Mouse (Mus musculus): ENCODE results near the gene Iqcf1. TPM values are rescaled to one million over a fixed set of nuclear protein-coding genes. Genes with fewer than 3 reads are reported as not detected.
A peak's percentile ranks its signal among the peaks of the same experiment; 100 is the strongest.

The Iqcf1 gene
- not detected in 2 replicates for polyA plus RNA-seq (2015; fragmentation: Nextera tagmentation; extraction: Ambion mirVana)

DNA sequence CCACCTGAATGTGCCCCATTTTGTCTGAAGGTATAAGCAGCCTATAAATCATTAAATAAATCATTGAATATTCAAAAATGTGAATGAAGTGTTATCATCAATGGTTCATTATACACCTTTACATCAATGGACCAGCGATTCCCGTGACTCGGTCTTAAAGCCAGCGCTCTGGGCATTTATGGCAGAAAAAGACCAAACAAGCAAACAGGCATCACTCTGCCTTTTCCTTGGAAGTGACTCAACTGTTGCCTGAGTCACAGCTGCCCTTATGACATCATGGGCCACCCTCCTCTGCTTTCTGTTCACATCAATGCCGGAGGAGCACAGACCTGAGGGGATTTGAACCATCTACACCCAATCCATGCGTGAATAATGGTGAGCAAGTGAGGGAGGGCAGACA lies at the start of gene Iqcf1:
Iqcf1 (plus strand) TSS at position 301 of the 400 bp plus-strand sequence.
- Histone ChIP-seq H3K9ac (no peak within 1 kb of the TSS), H3K36me3 (no peaks in the 10 kb centered on the region), H3K4me2 (no peak within 1 kb of the TSS), H3K4me1 (replicated peaks) (no peaks in the 10 kb centered on the region), H3K4me3 (no peak within 1 kb of the TSS), H3K9me3 (no peaks in the 10 kb centered on the region), H3K27ac (no peak within 1 kb of the TSS), H3K27me3 (0 out of 2 replicates have a peak, but pooled peaks cover 2% of the 10 kb centered on the region)
- 94% methylated on average over 6 of the region's 6 CpGs for WGBS
- no peak for ATAC-seq (ENCODE audit: low FRiP score)

DNA sequence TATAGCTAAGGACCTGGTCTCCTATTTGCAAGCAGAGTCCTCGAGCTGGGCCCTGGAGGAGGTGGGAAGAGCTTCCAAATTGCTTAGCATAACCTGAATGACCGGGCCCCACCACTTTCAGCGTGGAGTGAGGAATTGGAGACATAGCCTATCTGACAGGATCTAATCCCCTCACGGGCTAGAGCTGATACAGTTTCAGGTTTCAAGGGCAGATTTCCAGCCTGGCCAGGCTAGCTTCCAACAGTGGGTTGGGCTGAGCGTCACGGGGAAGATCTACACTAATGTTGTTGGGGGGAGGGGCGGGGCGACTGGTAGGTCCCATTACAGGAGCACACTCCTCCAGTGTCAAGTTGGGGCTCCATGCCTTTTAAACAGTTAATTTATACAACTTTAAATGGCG lies 49.1 kb upstream of the Iqcf1 start:
- Histone ChIP-seq H3K4me3 (no peak overlapping the region), H3K27me3 (0 out of 2 replicates have a peak, but pooled peaks cover 3% of the 10 kb centered on the region), H3K9ac (no peak overlapping the region), H3K4me2 (no peak overlapping the region; the same call in 1 of the 2 replicates), H3K27ac (no peak overlapping the region), H3K36me3 (no peaks in the 10 kb centered on the region), H3K4me1 (replicated peaks) (peaks cover 77% of the 10 kb centered on the region), H3K9me3 (no peaks in the 10 kb centered on the region)
- no peak for ATAC-seq (ENCODE audit: low FRiP score)
- 34% methylated on average over 9 of the region's 9 CpGs for WGBS

DNA sequence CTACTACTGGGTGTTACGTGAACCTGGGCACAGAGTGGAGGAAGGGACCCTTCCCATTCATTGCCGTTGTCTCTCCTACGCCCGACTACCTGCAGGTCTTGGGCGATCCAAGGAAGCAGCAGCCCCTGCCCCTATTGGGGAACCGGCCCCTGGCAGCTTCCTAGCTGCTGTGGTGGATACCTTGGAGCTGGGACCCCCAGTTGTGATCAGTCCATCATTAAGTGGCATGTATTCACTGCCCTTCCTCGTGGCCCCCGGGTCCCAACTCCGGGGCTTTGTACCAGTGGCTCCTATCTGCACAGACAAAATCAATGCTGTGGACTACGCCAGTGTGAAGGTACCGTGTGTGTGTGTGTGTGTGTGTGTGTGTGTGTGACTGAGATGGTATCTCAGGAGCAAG lies 48.5 kb upstream of the Iqcf1 start:
- no peak overlapping the region for H3K9ac ChIP-seq
- H3K4me2 ChIP-seq, result no peak overlapping the region
- no peaks in the 10 kb centered on the region for H3K9me3 ChIP-seq
- H3K27ac ChIP-seq, result no peak overlapping the region
- no peaks in the 10 kb centered on the region for H3K36me3 ChIP-seq
- no peak overlapping the region for H3K4me3 ChIP-seq
- peaks cover 77% of the 10 kb centered on the region for H3K4me1 ChIP-seq (replicated peaks)
- 74% methylated on average over 11 of the region's 11 CpGs for WGBS
- H3K27me3 ChIP-seq, result 0 out of 2 replicates have a peak, but pooled peaks cover 3% of the 10 kb centered on the region
- ATAC-seq (ENCODE audit: low FRiP score), result no peak

- H3K9me3 ChIP-seq, result no peaks in the 10 kb centered on the region
- WGBS, result 60% methylated on average over 2 of the region's 2 CpGs
- 0 out of 2 replicates have a peak, but pooled peaks cover 2% of the 10 kb centered on the region for H3K36me3 ChIP-seq
- no peak overlapping the region for H3K27ac ChIP-seq
- no peak overlapping the region for H3K4me2 ChIP-seq
- H3K4me1 ChIP-seq (replicated peaks), result peaks cover 77% of the 10 kb centered on the region
- H3K9ac ChIP-seq, result no peak overlapping the region; the same call in 1 of the 2 replicates
- 0 out of 2 replicates have a peak, but pooled peaks cover 3% of the 10 kb centered on the region for H3K27me3 ChIP-seq
- ATAC-seq (ENCODE audit: low FRiP score), result no peak
- H3K4me3 ChIP-seq, result no peak overlapping the region
Observed at GRCm38 (mm10) chr9:106451899-106452298, 47.9 kb upstream of the Iqcf1 start.

- Histone ChIP-seq H3K36me3 (0 out of 2 replicates have a peak, but pooled peaks cover 3% of the 10 kb centered on the region), H3K9ac (peak overlapping the region; percentile 94), H3K27ac (peak overlapping the region; percentile 97), H3K4me1 (replicated peaks) (peaks cover 79% of the 10 kb centered on the region), H3K4me2 (peak overlapping the region; percentile 100), H3K27me3 (0 out of 2 replicates have a peak, but pooled peaks cover 3% of the 10 kb centered on the region), H3K9me3 (no peaks in the 10 kb centered on the region), H3K4me3 (peak overlapping the region; percentile 79)
- no peak for ATAC-seq (ENCODE audit: low FRiP score)
- 24% methylated on average over 6 of the region's 6 CpGs for WGBS
Observed at GRCm38 (mm10) chr9:106452351-106452750, 47.4 kb upstream of the Iqcf1 start.

- peaks cover 80% of the 10 kb centered on the region for H3K4me1 ChIP-seq (replicated peaks)
Observed at GRCm38 (mm10) chr9:106452821-106453220, 46.9 kb upstream of the Iqcf1 start.

GRCm38 (mm10) chr9:106453271-106454070 lies 46.3 kb upstream of the Iqcf1 start, which contains the start of gene Pcbp4:
Pcbp4 (plus strand) TSS chr9:106453291.
- Histone ChIP-seq H3K27ac (peak within 1 kb of the TSS; percentile 97), H3K4me1 (replicated peaks) (peaks cover 80% of the 10 kb centered on the region)
- peak; percentile 69 for ATAC-seq (ENCODE audit: low FRiP score)

More at GRCm38 (mm10) chr9:106452821-106453220, 46.9 kb upstream of the Iqcf1 start:
- H3K4me3 ChIP-seq, result peak overlapping the region; percentile 79
- peak overlapping the region; percentile 100 for H3K4me2 ChIP-seq
- H3K9ac ChIP-seq, result peak overlapping the region; percentile 94
- ATAC-seq (ENCODE audit: low FRiP score), result no peak
- peak overlapping the region; percentile 97 for H3K27ac ChIP-seq
- H3K36me3 ChIP-seq, result 0 out of 2 replicates have a peak, but pooled peaks cover 4% of the 10 kb centered on the region
- 0 out of 2 replicates have a peak, but pooled peaks cover 3% of the 10 kb centered on the region for H3K27me3 ChIP-seq
- H3K9me3 ChIP-seq, result no peaks in the 10 kb centered on the region
- 6% methylated on average over 7 of the region's 7 CpGs for WGBS

DNA sequence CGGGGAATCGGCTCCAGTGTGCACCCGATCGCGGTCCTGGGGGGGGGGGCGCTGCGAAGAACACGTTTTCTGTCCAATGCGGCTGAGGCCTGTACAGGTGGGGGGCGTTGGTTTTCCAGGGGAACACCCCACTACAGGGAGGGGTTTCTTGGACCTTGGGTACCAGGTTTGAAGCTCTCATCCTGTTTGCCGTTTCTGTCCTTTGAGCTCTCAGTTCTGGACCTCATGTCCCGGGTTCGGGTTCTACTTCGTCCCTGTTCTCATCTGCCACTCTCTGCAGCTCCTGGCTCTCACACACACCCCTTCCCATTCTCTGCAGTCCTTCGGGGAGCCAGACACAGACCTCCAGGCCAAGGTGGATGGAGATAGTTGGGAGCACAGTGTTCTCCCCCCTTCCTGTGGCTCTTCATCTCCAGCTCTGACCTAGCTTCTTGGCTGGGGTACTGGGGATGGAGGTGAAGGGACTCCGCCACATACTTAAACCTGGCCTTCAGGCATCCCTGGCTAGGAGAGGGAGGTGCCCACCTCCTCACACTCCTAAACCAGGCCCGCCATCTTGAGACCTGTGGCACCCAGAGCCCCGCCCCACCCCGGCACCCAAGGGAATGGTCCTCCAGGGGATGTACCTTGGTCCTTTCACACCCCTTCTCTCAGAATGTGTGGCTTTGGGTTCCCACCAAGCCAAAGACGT lies 45.6 kb upstream of the Iqcf1 start:
- Histone ChIP-seq H3K27ac (peak overlapping the region; percentile 97), H3K27me3 (0 out of 2 replicates have a peak, but pooled peaks cover 3% of the 10 kb centered on the region), H3K4me1 (replicated peaks) (peaks cover 80% of the 10 kb centered on the region), H3K4me3 (peak overlapping the region; percentile 79), H3K9ac (peak overlapping the region; percentile 94), H3K4me2 (peak overlapping the region; percentile 100), H3K9me3 (no peaks in the 10 kb centered on the region), H3K36me3 (0 out of 2 replicates have a peak, but pooled peaks cover 8% of the 10 kb centered on the region)
- peak; percentile 15 for ATAC-seq (ENCODE audit: low FRiP score)
- WGBS, result under 1% methylated on average over 15 of the region's 20 CpGs

More at GRCm38 (mm10) chr9:106453271-106454070, 46.3 kb upstream of the Iqcf1 start, which contains the start of gene Pcbp4:
- Histone ChIP-seq H3K4me3 (peak within 1 kb of the TSS; percentile 79), H3K9ac (peak within 1 kb of the TSS; percentile 94), H3K27me3 (0 out of 2 replicates have a peak, but pooled peaks cover 3% of the 10 kb centered on the region), H3K36me3 (0 out of 2 replicates have a peak, but pooled peaks cover 8% of the 10 kb centered on the region), H3K4me2 (peak within 1 kb of the TSS; percentile 100), H3K9me3 (no peaks in the 10 kb centered on the region)
- WGBS, result under 1% methylated on average over 53 of the region's 74 CpGs

DNA sequence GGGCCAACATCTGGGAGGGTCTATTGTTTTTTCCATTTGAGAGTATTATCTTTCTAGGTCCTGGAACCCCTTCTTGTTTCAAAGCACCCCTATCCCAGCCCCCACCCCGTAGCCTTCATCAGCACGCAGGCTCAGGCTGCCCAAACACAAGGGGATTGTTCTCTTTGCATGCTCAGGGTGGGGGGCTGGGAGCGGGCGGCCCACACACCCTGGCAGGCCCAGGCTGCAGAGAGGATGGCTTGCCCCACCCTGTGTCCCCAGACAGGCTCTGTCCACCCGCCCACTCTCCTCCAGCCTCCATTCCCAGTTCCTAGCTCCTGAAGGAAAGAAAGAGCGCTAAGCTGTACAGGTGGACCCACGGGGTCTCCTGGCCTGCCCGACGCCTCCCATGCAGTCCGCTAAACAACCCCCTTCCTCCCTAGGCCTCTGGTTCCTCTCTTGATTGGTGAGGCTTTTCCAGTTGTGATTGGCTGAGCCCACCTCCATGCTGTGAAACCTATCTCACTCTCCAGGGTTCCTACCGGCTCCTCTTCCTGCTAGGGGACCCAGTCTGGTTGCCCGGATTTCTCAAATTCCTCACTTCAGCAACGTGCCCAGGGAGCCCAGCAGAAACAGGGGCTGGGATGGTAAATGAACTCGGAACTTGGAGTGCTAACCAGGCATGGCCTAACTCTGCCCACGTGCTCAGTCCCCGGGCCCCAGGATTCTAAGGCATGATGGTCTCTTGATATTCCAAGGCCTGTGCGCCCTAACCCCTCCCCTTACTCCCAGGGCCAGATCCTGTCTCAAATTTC lies 44.7 kb upstream of the Iqcf1 start:
- peaks cover 84% of the 10 kb centered on the region for H3K4me1 ChIP-seq (replicated peaks)
- peak overlapping the region; percentile 97 for H3K27ac ChIP-seq
- 0 out of 2 replicates have a peak, but pooled peaks cover 3% of the 10 kb centered on the region for H3K27me3 ChIP-seq
- no peaks in the 10 kb centered on the region for H3K9me3 ChIP-seq
- WGBS, result 1% methylated on average over 17 of the region's 17 CpGs
- H3K36me3 ChIP-seq, result peaks cover 12% of the 10 kb centered on the region; the same call in 1 of the 2 replicates
- H3K4me2 ChIP-seq, result peak overlapping the region; percentile 100
- H3K9ac ChIP-seq, result peak overlapping the region; percentile 94
- ATAC-seq (ENCODE audit: low FRiP score), result peak; percentile 26
- H3K4me3 ChIP-seq, result peak overlapping the region; percentile 79

DNA sequence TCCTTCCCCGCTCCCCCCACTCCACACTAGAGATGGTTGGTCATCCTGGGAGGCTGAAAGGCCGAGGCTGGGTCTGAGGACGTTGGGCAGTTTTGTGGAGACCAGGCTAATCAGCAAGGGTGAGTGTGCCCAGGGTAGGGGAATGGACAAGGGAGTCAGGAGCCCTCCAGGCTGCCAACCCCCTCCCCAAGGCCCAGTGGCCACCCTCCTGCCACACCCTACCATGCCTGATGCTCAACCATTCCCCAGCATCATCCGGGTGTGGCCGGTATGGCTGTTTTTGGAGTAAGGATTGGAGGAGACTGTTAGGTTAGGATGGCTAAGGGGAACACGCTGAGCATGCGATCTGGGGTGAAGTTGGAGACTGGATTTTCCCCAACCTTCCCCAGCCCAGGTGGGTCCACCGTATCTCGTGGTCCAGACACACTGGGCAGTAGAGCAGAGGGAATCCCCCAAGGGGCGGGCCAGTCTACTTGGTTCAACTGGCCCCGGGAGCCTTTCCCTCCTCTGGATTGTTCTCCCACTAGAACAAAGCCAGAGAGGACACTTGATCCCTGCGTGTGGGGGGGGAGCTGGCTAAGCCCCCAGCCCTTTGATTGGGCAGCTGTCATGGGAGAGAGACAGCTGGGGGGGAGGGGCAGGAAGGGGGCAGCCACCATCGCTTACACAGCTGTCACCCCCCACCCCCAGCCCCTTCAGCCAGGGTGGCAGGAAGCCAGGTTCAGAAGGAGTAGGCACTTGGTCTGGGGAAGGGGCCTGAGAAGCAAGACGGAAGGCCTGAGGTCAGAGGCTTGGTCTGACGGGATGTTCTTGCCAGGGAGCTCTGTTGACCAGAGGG lies 43.2 kb upstream of the Iqcf1 start:
- H3K4me2 ChIP-seq, result peak overlapping the region; percentile 100
- no peak for ATAC-seq (ENCODE audit: low FRiP score)
- peak overlapping the region; percentile 79 for H3K4me3 ChIP-seq
- peak overlapping the region; percentile 97 for H3K27ac ChIP-seq
- H3K36me3 ChIP-seq, result peaks cover 26% of the 10 kb centered on the region
- peaks cover 78% of the 10 kb centered on the region for H3K4me1 ChIP-seq (replicated peaks)
- no peaks in the 10 kb centered on the region for H3K27me3 ChIP-seq
- H3K9me3 ChIP-seq, result no peaks in the 10 kb centered on the region
- WGBS, result 20% methylated on average over 15 of the region's 15 CpGs
- peak overlapping the region; percentile 94 for H3K9ac ChIP-seq
